Mouse (Mus musculus) E14TG2a.4 (cell line): ENCODE data around the gene Vwa3a.

Source experiments
- CTCF ChIP-seq: conservative IDR thresholded peaks from 2 replicates; pipeline ENCODE4 v1.5.1; 2014; ENCODE audit warnings: low read length
- NANOG ChIP-seq: IDR thresholded peaks from 2 replicates; pipeline ENCODE4 v1.6.1; 2014; ENCODE audit warnings: borderline replicate concordance, low read length, mixed read lengths
- POU5F1 ChIP-seq: IDR thresholded peaks from 2 replicates; pipeline ENCODE4 v1.6.1; 2014; ENCODE audit warnings: low read length, borderline replicate concordance

DNA sequence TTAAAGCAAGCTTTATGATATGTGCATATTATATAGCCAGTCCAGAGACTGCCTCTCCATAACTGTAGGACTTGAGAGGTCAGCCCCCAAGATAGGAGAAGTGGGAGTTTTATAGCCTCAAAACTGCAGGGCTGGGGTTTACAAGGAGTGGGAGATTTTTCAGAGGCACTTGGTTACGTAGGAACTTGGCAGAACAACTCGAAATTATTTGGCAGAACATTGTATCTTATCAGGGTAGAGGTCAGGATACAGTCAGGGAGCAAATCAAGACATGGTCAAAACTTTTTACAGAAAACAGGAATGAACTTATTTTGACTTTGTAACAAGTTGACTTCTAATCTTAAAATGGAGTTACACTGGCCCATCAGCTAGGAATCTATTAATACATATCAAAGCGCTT is 6.9 kb downstream of the Vwa3a start:
- no peak for TF ChIP-seq CTCF
- no peak for TF ChIP-seq NANOG
- TF ChIP-seq POU5F1: no peak
